ENCODE assay signal across 11 mouse cellular contexts in the genomic region with DNA sequence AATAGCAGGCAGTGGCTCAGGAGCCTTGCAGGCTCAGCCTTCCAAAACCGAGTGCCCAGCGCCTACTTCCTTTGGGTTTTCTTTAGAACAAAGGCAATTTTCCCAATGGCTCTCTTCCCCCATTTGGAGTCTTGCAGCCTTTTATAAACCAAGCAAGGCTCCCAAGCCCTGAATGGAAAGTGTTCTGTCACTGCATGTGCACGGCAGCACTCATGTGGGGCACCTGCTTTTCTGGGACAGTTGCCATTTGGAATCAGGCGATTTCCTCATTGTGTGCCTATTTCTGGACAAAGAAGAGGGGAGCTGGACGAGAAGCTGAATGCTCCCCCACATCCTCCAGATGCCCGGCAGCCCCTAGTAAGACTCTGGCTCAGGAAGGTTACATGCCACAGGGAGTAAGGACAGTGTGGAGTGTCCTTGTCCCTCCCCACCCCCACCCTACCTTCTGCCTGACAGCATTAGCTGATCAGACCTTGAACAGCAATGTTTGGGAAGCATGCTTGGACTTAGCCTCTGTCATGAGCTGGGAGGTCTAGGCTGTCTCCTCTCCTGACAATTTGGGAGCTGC. TPM values are rescaled to one million over a fixed set of nuclear protein-coding genes. Genes with fewer than 3 reads are reported as not detected.
DNase-seq lines count a peak whose midpoint lies in the region; ATAC-seq and TF ChIP-seq lines count a peak whose summit lies in the region.
"Had no signal": no experiment of that assay in that cellular context is flagged by ENCODE, and none has a peak within 500 bp of the region (broad histone marks: within the 10 kb centered on the region; RNA-seq: fewer than 3 reads in every experiment).

No protein-coding gene starts in this region.

- intact Hi-C loops in left cerebral cortex, postnatal 10 days (cut with DNase I): loop anchor here (5.0 kb wide), 1 partner anchor 44 kb away; the partner anchor contains the start of gene Arl4c

- TF ChIP-seq CTCF in kidney, adult 2 months (conservative IDR thresholded peaks at IDR 0.05; ENCODE audit: insufficient read depth, insufficient read length, low read depth, low read length): no peak

- DNase-seq in kidney, adult 2 months: peak; percentile 44
- no peak for DNase-seq in kidney, adult 11 months
- DNase-seq in cerebellum, postnatal 14 days: peak; percentile 72 to 78
- peak; percentile 55 to 73 for DNase-seq in left cerebral cortex, postnatal 10 days (ENCODE audit: extremely low spot score in 1 of 2, low spot score in 2 of 2)
- peak; percentile 26 for DNase-seq in right cerebral cortex, postnatal 14 days

- H3K27ac ChIP-seq in kidney, adult 2 months (ENCODE audit: insufficient read depth, low read depth, low read length): no peak overlapping the region
- peak overlapping the region; percentile 87 for H3K27ac ChIP-seq in heart, embryonic 15.5 days
- H3K27ac ChIP-seq in neural tube, embryonic 15.5 days (replicated peaks): no peak overlapping the region
- H3K27ac ChIP-seq: embryonic facial prominence, embryonic 15.5 days had no signal

- ATAC-seq in heart, embryonic 15.5 days (replicated peaks; ENCODE audit: insufficient number of reproducible peaks, insufficient read depth, low FRiP score, low read depth): peak; percentile 77
- ATAC-seq in megakaryocyte progenitor cell, adult 5-6 weeks (replicated peaks; ENCODE audit: poor library complexity): no peak
- no peak for ATAC-seq in neural tube, embryonic 15.5 days (ENCODE audit: low FRiP score)

- no peaks in the 10 kb centered on the region for H3K27me3 ChIP-seq in kidney, adult 2 months (replicated peaks; ENCODE audit: control insufficient read depth, insufficient read depth, low read length)
- no peaks in the 10 kb centered on the region for H3K27me3 ChIP-seq in heart, embryonic 15.5 days
- H3K27me3 ChIP-seq in neural tube, embryonic 15.5 days (replicated peaks): no peaks in the 10 kb centered on the region
- H3K27me3 ChIP-seq: embryonic facial prominence, embryonic 15.5 days had no signal

- 48% methylated on average over 6 of the region's 6 CpGs for WGBS in kidney, adult 2 months
- 28% methylated on average over 6 of the region's 6 CpGs for WGBS in heart, embryonic 15.5 days
- 36% methylated on average over 6 of the region's 6 CpGs for WGBS in neural tube, embryonic 15.5 days

- H3K4me1 ChIP-seq in kidney, adult 2 months (ENCODE audit: control insufficient read depth, insufficient read depth, low read length): no peaks in the 10 kb centered on the region
- H3K4me1 ChIP-seq in heart, embryonic 15.5 days (replicated peaks): peaks cover 21% of the 10 kb centered on the region
- no peaks in the 10 kb centered on the region for H3K4me1 ChIP-seq in neural tube, embryonic 15.5 days
- H3K4me1 ChIP-seq: embryonic facial prominence, embryonic 15.5 days had no signal

- H3K4me3 ChIP-seq in kidney, adult 2 months (ENCODE audit: insufficient read depth, low read depth, low read length): no peak overlapping the region
- no peak overlapping the region for H3K4me3 ChIP-seq in heart, embryonic 15.5 days
- no peak overlapping the region for H3K4me3 ChIP-seq in neural tube, embryonic 15.5 days (replicated peaks)
- H3K4me3 ChIP-seq: embryonic facial prominence, embryonic 15.5 days; megakaryocyte, embryonic 14.5 days had no signal

- H3K9me3 ChIP-seq in heart, embryonic 15.5 days (replicated peaks): no peaks in the 10 kb centered on the region
- H3K9me3 ChIP-seq in neural tube, embryonic 15.5 days (replicated peaks): no peaks in the 10 kb centered on the region
- H3K9me3 ChIP-seq: embryonic facial prominence, embryonic 15.5 days; G1E; megakaryocyte, embryonic 14.5 days had no signal

- H3K4me2 ChIP-seq in heart, embryonic 15.5 days: peak overlapping the region; percentile 17; the same call in 1 of the 2 replicates
- no peak overlapping the region for H3K4me2 ChIP-seq in neural tube, embryonic 15.5 days
- H3K4me2 ChIP-seq: embryonic facial prominence, embryonic 15.5 days had no signal

- no peaks in the 10 kb centered on the region for H3K36me3 ChIP-seq in kidney, adult 2 months (ENCODE audit: control insufficient read depth, insufficient read depth, low read length)
- no peaks in the 10 kb centered on the region for H3K36me3 ChIP-seq in heart, embryonic 15.5 days
- no peaks in the 10 kb centered on the region for H3K36me3 ChIP-seq in neural tube, embryonic 15.5 days
- H3K36me3 ChIP-seq: embryonic facial prominence, embryonic 15.5 days; G1E had no signal

- H3K9ac ChIP-seq in heart, embryonic 15.5 days: no peak overlapping the region
- no peak overlapping the region for H3K9ac ChIP-seq in neural tube, embryonic 15.5 days (replicated peaks)
- H3K9ac ChIP-seq: embryonic facial prominence, embryonic 15.5 days had no signal

- no peak for TF ChIP-seq POLR2A in kidney, adult 2 months (IDR thresholded peaks at IDR 0.05; ENCODE audit: low read depth, low read length)

RNA-seq across cellular contexts. Expression of gene Arl4c, which starts 43.6 kb away (rescaled TPM):
- polyA plus RNA-seq in kidney, adult 2 months (2012; rRNA removed): 3.9 and 6.1 TPM in 2 replicates
- 7.0 and 9.2 TPM in 2 replicates for polyA plus RNA-seq in heart, embryonic 15.5 days (2015; fragmentation: Nextera tagmentation; extraction: Ambion mirVana)
- total RNA-seq in left cerebral cortex, postnatal 10 days (2021): 10 to 100 TPM; 56.2 to 62.1 TPM
- total RNA-seq in megakaryocyte progenitor cell, adult 5-6 weeks (2015): 3.3 and 5.5 TPM in 2 replicates
- 4.5 and 5.0 TPM in 2 replicates for total RNA-seq in megakaryocyte progenitor cell, adult 5-6 weeks (2017)
- 38.1 and 43.5 TPM in 2 replicates for polyA plus RNA-seq in neural tube, embryonic 15.5 days (2015; fragmentation: Nextera tagmentation; extraction: Ambion mirVana)
- polyA plus RNA-seq: G1E had no signal
